Mouse (Mus musculus): ENCODE results near the gene Gfi1b. TPM values are rescaled to one million over a fixed set of nuclear protein-coding genes. Genes with fewer than 3 reads are reported as not detected.

Gene Gfi1b
- polyA plus RNA-seq, 1 experiment from 2014 or later, result not detected

Small RNA genes within 50 kb of the gene (microRNA-seq; reads per million reads assigned to microRNA genes)
- gene Gm22824, result not detected

Other genes with a start within 250 kb of the Gfi1b start
- 20.2 and 20.3 TPM in 2 replicates for gene Ppp1r26, start 175.2 kb downstream of the Gfi1b start, polyA plus RNA-seq (2015; fragmentation: Nextera tagmentation; extraction: Ambion mirVana)
- 2.4 and 2.9 TPM in 2 replicates for gene 1700007K13Rik, start 155.7 kb downstream of the Gfi1b start, polyA plus RNA-seq (2015; fragmentation: Nextera tagmentation; extraction: Ambion mirVana)
- 49.7 and 51.4 TPM in 2 replicates for gene Mrps2, start 153.9 kb downstream of the Gfi1b start, polyA plus RNA-seq (2015; fragmentation: Nextera tagmentation; extraction: Ambion mirVana)
- gene Gbgt1, start 125.1 kb downstream of the Gfi1b start, polyA plus RNA-seq (2015; fragmentation: Nextera tagmentation; extraction: Ambion mirVana), result 1.1 and 1.4 TPM in 2 replicates
- gene Gm10134, start 115.9 kb downstream of the Gfi1b start, polyA plus RNA-seq (2015; fragmentation: Nextera tagmentation; extraction: Ambion mirVana), result 1.4 and 2.4 TPM in 2 replicates
- 92.0 and 94.8 TPM in 2 replicates for gene Ralgds, start 108.9 kb downstream of the Gfi1b start, polyA plus RNA-seq (2015; fragmentation: Nextera tagmentation; extraction: Ambion mirVana)
- 0.10 and 0.13 TPM in 2 replicates for gene Cel, start 58.6 kb downstream of the Gfi1b start, polyA plus RNA-seq (2015; fragmentation: Nextera tagmentation; extraction: Ambion mirVana)
- gene Gtf3c5, start 38.2 kb downstream of the Gfi1b start, polyA plus RNA-seq (2015; fragmentation: Nextera tagmentation; extraction: Ambion mirVana), result 48.2 and 49.2 TPM in 2 replicates
- 38.6 and 40.3 TPM in 2 replicates for gene Tsc1, start 19.2 kb upstream of the Gfi1b start, polyA plus RNA-seq (2015; fragmentation: Nextera tagmentation; extraction: Ambion mirVana)
- gene Spaca9, start 77.7 kb upstream of the Gfi1b start, polyA plus RNA-seq (2015; fragmentation: Nextera tagmentation; extraction: Ambion mirVana), result 2.2 and 2.3 TPM in 2 replicates
- 4.1 and 4.4 TPM in 2 replicates for gene Ak8, start 78.2 kb upstream of the Gfi1b start, polyA plus RNA-seq (2015; fragmentation: Nextera tagmentation; extraction: Ambion mirVana)
- gene Gtf3c4, start 218.4 kb upstream of the Gfi1b start, polyA plus RNA-seq (2015; fragmentation: Nextera tagmentation; extraction: Ambion mirVana), result 22.7 and 22.8 TPM in 2 replicates
- 14.9 TPM in 2 replicates for gene Ddx31, start 218.4 kb upstream of the Gfi1b start, polyA plus RNA-seq (2015; fragmentation: Nextera tagmentation; extraction: Ambion mirVana)